Mouse (Mus musculus) lung, postnatal 0 days (tissue): ENCODE data around the gene Acbd3.

ENCODE experiments used
- CTCF ChIP-seq: IDR thresholded peaks from 2 replicates; pipeline ENCODE4 v1.5.1; 2016; ENCODE audit warnings: antibody characterized with exemption, mild to moderate bottlenecking
- EP300 ChIP-seq: IDR thresholded peaks from 2 replicates; pipeline ENCODE4 v1.6.1; 2016; ENCODE audit warnings: antibody characterized with exemption, mild to moderate bottlenecking, control low read depth

- TF ChIP-seq CTCF (no peak), EP300 (no peak)
These were observed 45.5 kb downstream of the Acbd3 start for GRCm38 (mm10) chr1:180771306-180771705.
